Mouse (Mus musculus) heart, embryonic 14.5 days (tissue): ENCODE data around the gene Gnai3. TPM values are rescaled to one million over a fixed set of nuclear protein-coding genes. Genes with fewer than 3 reads are reported as not detected.

ENCODE experiments used
- ATAC-seq: fragments of 200-750 bp; cut with Nextera tagmentation; 2 replicates; pipeline ENCODE4 v1.8.0; 2017; ENCODE audit warnings: low read depth, moderate TSS enrichment; ENCODE audit not compliant: insufficient number of reproducible peaks, insufficient read depth, low FRiP score
- H3K27ac ChIP-seq, 2 experiments: fragments of 200-500 bp in 1 of 2; fragments of 300-500 bp in 1 of 2; sonication (generic) in 1 of 2; replicated peaks in 1 of 2; 2 replicates each; pipeline ENCODE4 v1.5.1; 2012 to 2014; ENCODE audit warnings: low read depth in 2 of 2, low read length in 2 of 2, control low read depth in 1 of 2, mild to moderate bottlenecking in 1 of 2, mixed read lengths in 1 of 2; ENCODE audit not compliant: control insufficient read depth in 1 of 2, insufficient read depth in 1 of 2
- H3K27me3 ChIP-seq: fragments of 300-500 bp; sonication (generic); 2 replicates; pipeline ENCODE4 v1.6.1; 2014; ENCODE audit warnings: mild to moderate bottlenecking, low read length, control low read depth; ENCODE audit not compliant: control insufficient read depth, insufficient read depth
- H3K36me3 ChIP-seq: fragments of 300-500 bp; sonication (generic); 2 replicates; pipeline ENCODE4 v1.6.1; 2014; ENCODE audit warnings: mild to moderate bottlenecking, control low read depth, low read length, mixed read lengths; ENCODE audit not compliant: control insufficient read depth, insufficient read depth
- H3K4me1 ChIP-seq, 2 experiments: fragments of 200-500 bp in 1 of 2; fragments of 300-500 bp in 1 of 2; sonication (generic) in 1 of 2; 2 replicates each; pipeline ENCODE4 v1.6.1; 2012 to 2014; ENCODE audit warnings: low read length in 2 of 2, control low read depth in 1 of 2, mixed read lengths in 1 of 2; ENCODE audit not compliant: control insufficient read depth in 2 of 2, insufficient read depth in 2 of 2
- H3K4me2 ChIP-seq: fragments of 300-500 bp; sonication (generic); 2 replicates; pipeline ENCODE4 v1.6.1; 2014; ENCODE audit warnings: mild to moderate bottlenecking, low read length
- H3K4me3 ChIP-seq, 2 experiments: fragments of 200-500 bp in 1 of 2; fragments of 300-500 bp in 1 of 2; sonication (generic) in 1 of 2; 2 replicates each; pipeline ENCODE4 v1.5.1; 2012 to 2014; ENCODE audit warnings: low read length in 2 of 2, mild to moderate bottlenecking in 2 of 2, control low read depth in 1 of 2, low read depth in 1 of 2, moderate library complexity in 1 of 2; ENCODE audit not compliant: control insufficient read depth in 1 of 2, insufficient read depth in 1 of 2
- H3K9ac ChIP-seq: fragments of 300-500 bp; sonication (generic); 2 replicates; pipeline ENCODE4 v1.6.1; 2014; ENCODE audit warnings: mild to moderate bottlenecking, low read length
- H3K9me3 ChIP-seq: fragments of 300-500 bp; sonication (generic); 2 replicates; pipeline ENCODE4 v1.6.1; 2016; ENCODE audit warnings: low read length, control low read depth; ENCODE audit not compliant: control insufficient read depth
- WGBS: fragments of 180-500 bp; shearing (Covaris S2); extraction: QIAGEN DNeasy Blood & Tissue Kit; methylation state at CpG from one replicate; pipeline ENCODE4 v1.1.7; 2014; 5-methylcytosine and 5-hydroxymethylcytosine counted together
- polyA plus RNA-seq: library from polyadenylated mRNA; unstranded; fragments of >200 nt; fragmentation: Nextera tagmentation; extraction: Ambion mirVana; gene quantifications from 2 replicates; pipeline ENCODE4 v1.2.1, GENCODE M21; 2014

The Gnai3 gene
- polyA plus RNA-seq, 1 experiment from 2014 or later, result 74.0 TPM

- Histone ChIP-seq H3K4me3 (no peak overlapping the region), H3K36me3 (no peaks in the 10 kb centered on the region), H3K27me3 (peaks cover 9% of the 10 kb centered on the region; the same call in 1 of the 2 replicates), H3K9me3 (no peaks in the 10 kb centered on the region), H3K27ac (no peak overlapping the region), H3K4me1 (peaks cover 0 to 2% of the 10 kb centered on the region in 2 experiments; a peak in 1 of 4 replicates), H3K9ac (no peak overlapping the region), H3K4me2 (no peak overlapping the region)
- WGBS, result 38% methylated on average over 3 of the region's 3 CpGs
- ATAC-seq, result no peak
These were observed 23.3 kb upstream of the Gnai3 start for GRCm38 (mm10) chr3:108169199-108169598.

- H3K4me3 ChIP-seq, result no peak overlapping the region
- no peaks in the 10 kb centered on the region for H3K9me3 ChIP-seq
- 58% methylated on average over 14 of the region's 14 CpGs for WGBS
- ATAC-seq, result no peak
- H3K4me1 ChIP-seq, result peaks cover 0 to 2% of the 10 kb centered on the region in 2 experiments; a peak in 1 of 4 replicates
- H3K36me3 ChIP-seq, result no peaks in the 10 kb centered on the region
- no peak overlapping the region for H3K9ac ChIP-seq
- H3K4me2 ChIP-seq, result no peak overlapping the region
- no peak overlapping the region for H3K27ac ChIP-seq
- H3K27me3 ChIP-seq, result peaks cover 6% of the 10 kb centered on the region; the same call in 1 of the 2 replicates
These were observed 21.6 kb upstream of the Gnai3 start for GRCm38 (mm10) chr3:108167499-108167898.

GRCm38 (mm10) chr3:108166486-108167211 lies 20.7 kb upstream of the Gnai3 start:
- H3K36me3 ChIP-seq, result no peaks in the 10 kb centered on the region
- WGBS, result 36% methylated on average over 8 of the region's 11 CpGs

GRCm38 (mm10) chr3:108165532-108166315 lies 19.8 kb upstream of the Gnai3 start:
- Histone ChIP-seq H3K4me2 (no peak overlapping the region), H3K9ac (no peak overlapping the region), H3K4me1 (peaks cover 0 to 2% of the 10 kb centered on the region in 2 experiments; a peak in 1 of 4 replicates), H3K27me3 (peaks cover 6% of the 10 kb centered on the region; the same call in 1 of the 2 replicates), H3K9me3 (no peaks in the 10 kb centered on the region), H3K4me3 (no peak overlapping the region), H3K36me3 (no peaks in the 10 kb centered on the region), H3K27ac (no peak overlapping the region)
- 60% methylated on average over 10 of the region's 10 CpGs for WGBS
- no peak for ATAC-seq

More at GRCm38 (mm10) chr3:108166486-108167211, 20.7 kb upstream of the Gnai3 start:
- Histone ChIP-seq H3K9ac (no peak overlapping the region), H3K9me3 (no peaks in the 10 kb centered on the region), H3K27ac (no peak overlapping the region), H3K27me3 (peaks cover 6% of the 10 kb centered on the region; the same call in 1 of the 2 replicates), H3K4me2 (no peak overlapping the region), H3K4me1 (peaks cover 0 to 2% of the 10 kb centered on the region in 2 experiments; a peak in 1 of 4 replicates), H3K4me3 (no peak overlapping the region)
- ATAC-seq, result no peak

- H3K4me1 ChIP-seq, result peaks cover 0 to 2% of the 10 kb centered on the region in 2 experiments; a peak in 1 of 4 replicates
- peak; percentile 40; the same call in 1 of the 2 replicates for ATAC-seq
- no peaks in the 10 kb centered on the region for H3K9me3 ChIP-seq
- H3K9ac ChIP-seq, result no peak overlapping the region
- H3K4me2 ChIP-seq, result peak overlapping the region; percentile 37; the same call in 1 of the 2 replicates
- no peaks in the 10 kb centered on the region for H3K36me3 ChIP-seq
- no peak overlapping the region for H3K4me3 ChIP-seq
- no peak overlapping the region for H3K27ac ChIP-seq
- WGBS, result 22% methylated on average over 9 of the region's 9 CpGs
- peaks cover 6% of the 10 kb centered on the region; the same call in 1 of the 2 replicates for H3K27me3 ChIP-seq
These were observed 18.9 kb upstream of the Gnai3 start for GRCm38 (mm10) chr3:108164807-108165206.

- Histone ChIP-seq H3K4me2 (no peak overlapping the region), H3K9ac (no peak overlapping the region), H3K27ac (no peak overlapping the region), H3K27me3 (peaks cover 6% of the 10 kb centered on the region; the same call in 1 of the 2 replicates), H3K9me3 (no peaks in the 10 kb centered on the region), H3K4me1 (peaks cover 5 to 9% of the 10 kb centered on the region in 2 experiments), H3K36me3 (no peaks in the 10 kb centered on the region), H3K4me3 (no peak overlapping the region)
- no peak for ATAC-seq
- WGBS, result 67% methylated on average over 5 of the region's 5 CpGs
These were observed 18.1 kb upstream of the Gnai3 start for GRCm38 (mm10) chr3:108164091-108164490.

- H3K36me3 ChIP-seq, result no peaks in the 10 kb centered on the region
- ATAC-seq, result peak; percentile 80
- peak overlapping the region; percentile 54 for H3K4me2 ChIP-seq
- H3K27ac ChIP-seq, result peak overlapping the region; percentile 75 to 85
- peaks cover 15 to 19% of the 10 kb centered on the region in 2 experiments for H3K4me1 ChIP-seq
- H3K9me3 ChIP-seq, result no peaks in the 10 kb centered on the region
- WGBS, result 29% methylated on average over 9 of the region's 9 CpGs
- H3K4me3 ChIP-seq, result no peak overlapping the region
- peak overlapping the region; percentile 34; the same call in 1 of the 2 replicates for H3K9ac ChIP-seq
- no peaks in the 10 kb centered on the region for H3K27me3 ChIP-seq
These were observed 12.6 kb upstream of the Gnai3 start for GRCm38 (mm10) chr3:108158383-108159037.
